7 mouse cellular contexts compared by ENCODE assay signal in genomic region chr7:5080010-5080751, GRCm38 (mm10). TPM values are rescaled to one million over a fixed set of nuclear protein-coding genes. Genes with fewer than 3 reads are reported as not detected.
DNase-seq lines count a peak whose midpoint lies in the region; ATAC-seq lines count a peak whose summit lies in the region.

Epn1 (plus strand) TSS chr7:5080235.

- no peaks in the 10 kb centered on the region for H3K4me1 ChIP-seq in embryonic facial prominence, embryonic 11.5 days (ENCODE audit: control insufficient read depth, insufficient read depth, low read length)
- no peaks in the 10 kb centered on the region for H3K4me1 ChIP-seq in limb, embryonic 11.5 days (ENCODE audit: control insufficient read depth, insufficient read depth, low read length)
- H3K4me1 ChIP-seq in midbrain, embryonic 14.5 days (ENCODE audit: control insufficient read depth, insufficient read depth, low read length), result peaks cover 21% of the 10 kb centered on the region

- peak within 1 kb of the TSS; percentile 96 for H3K9ac ChIP-seq in embryonic facial prominence, embryonic 11.5 days (replicated peaks; ENCODE audit: low read length)
- peak within 1 kb of the TSS; percentile 92 for H3K9ac ChIP-seq in limb, embryonic 11.5 days (ENCODE audit: low read length)
- H3K9ac ChIP-seq in midbrain, embryonic 14.5 days (replicated peaks; ENCODE audit: low read length), result peak within 1 kb of the TSS; percentile 90

- peak within 1 kb of the TSS; percentile 69 for H3K4me2 ChIP-seq in embryonic facial prominence, embryonic 11.5 days (ENCODE audit: low read depth, low read length)
- H3K4me2 ChIP-seq in limb, embryonic 11.5 days (ENCODE audit: low read depth, severe bottlenecking), result peak within 1 kb of the TSS; percentile 37
- peak within 1 kb of the TSS; percentile 86 for H3K4me2 ChIP-seq in midbrain, embryonic 14.5 days (ENCODE audit: low read length)

- peaks cover 4% of the 10 kb centered on the region for H3K36me3 ChIP-seq in embryonic facial prominence, embryonic 11.5 days (replicated peaks; ENCODE audit: control insufficient read depth, insufficient read depth, low read depth, low read length)
- H3K36me3 ChIP-seq in limb, embryonic 11.5 days (ENCODE audit: control insufficient read depth, insufficient read depth, low read length), result peaks cover 19% of the 10 kb centered on the region
- H3K36me3 ChIP-seq in midbrain, embryonic 14.5 days (ENCODE audit: control insufficient read depth, insufficient read depth, low read length), result peaks cover 52% of the 10 kb centered on the region

- ATAC-seq in embryonic facial prominence, embryonic 11.5 days (replicated peaks; ENCODE audit: insufficient number of reproducible peaks, low FRiP score, low TSS enrichment, low read depth), result peak; percentile 96
- peak; percentile 96 for ATAC-seq in limb, embryonic 11.5 days (ENCODE audit: insufficient number of reproducible peaks, low FRiP score, low TSS enrichment, low read depth)
- ATAC-seq in midbrain, embryonic 14.5 days (ENCODE audit: low FRiP score, low TSS enrichment), result peak; percentile 97

- no peaks in the 10 kb centered on the region for H3K9me3 ChIP-seq in embryonic facial prominence, embryonic 11.5 days (replicated peaks; ENCODE audit: control insufficient read depth, low read length)
- H3K9me3 ChIP-seq in limb, embryonic 11.5 days (ENCODE audit: control insufficient read depth, low read length), result no peaks in the 10 kb centered on the region
- H3K9me3 ChIP-seq in midbrain, embryonic 14.5 days (ENCODE audit: control insufficient read depth, low read length), result no peaks in the 10 kb centered on the region

- WGBS in embryonic facial prominence, embryonic 11.5 days, result under 1% methylated on average over 79 of the region's 81 CpGs
- under 1% methylated on average over 63 of the region's 81 CpGs for WGBS in limb, embryonic 11.5 days
- under 1% methylated on average over 81 of the region's 81 CpGs for WGBS in midbrain, embryonic 14.5 days

- H3K27me3 ChIP-seq in embryonic facial prominence, embryonic 11.5 days (ENCODE audit: control insufficient read depth, insufficient read depth, low read length), result no peaks in the 10 kb centered on the region
- no peaks in the 10 kb centered on the region for H3K27me3 ChIP-seq in limb, embryonic 11.5 days (ENCODE audit: control insufficient read depth, insufficient read depth, low read length)
- H3K27me3 ChIP-seq in midbrain, embryonic 14.5 days (ENCODE audit: control insufficient read depth, insufficient read depth, low read length), result no peaks in the 10 kb centered on the region

- peak; percentile 98 for DNase-seq in adrenal gland, postnatal 14 days
- DNase-seq in embryonic facial prominence, embryonic 11.5 days (ENCODE audit: low spot score), result peak; percentile 97
- DNase-seq in heart, adult 11 months, result peak; percentile 99
- peak; percentile 95 for DNase-seq in kidney, adult 18-20 months
- peak; percentile 96 for DNase-seq in limb, embryonic 11.5 days (ENCODE audit: low spot score)
- peak; percentile 99 for DNase-seq in midbrain, embryonic 14.5 days
- peak; percentile 91 to 92 for DNase-seq in spleen, adult 18-20 months

- peak within 1 kb of the TSS; percentile 98 for H3K4me3 ChIP-seq in embryonic facial prominence, embryonic 11.5 days (ENCODE audit: low read depth, low read length)
- peak within 1 kb of the TSS; percentile 96 for H3K4me3 ChIP-seq in limb, embryonic 11.5 days (ENCODE audit: low read depth, low read length)
- H3K4me3 ChIP-seq in midbrain, embryonic 14.5 days (replicated peaks; ENCODE audit: low read depth, low read length), result peak within 1 kb of the TSS; percentile 85

- peak within 1 kb of the TSS; percentile 89 for H3K27ac ChIP-seq in embryonic facial prominence, embryonic 11.5 days (replicated peaks; ENCODE audit: low read depth, low read length)
- H3K27ac ChIP-seq in limb, embryonic 11.5 days (replicated peaks; ENCODE audit: low read depth, low read length), result peak within 1 kb of the TSS; percentile 84
- H3K27ac ChIP-seq in midbrain, embryonic 14.5 days (replicated peaks; ENCODE audit: low read depth, low read length), result peak within 1 kb of the TSS; percentile 89

RNA-seq across cellular contexts. Expression of gene Epn1, which starts in this region (rescaled TPM):
- 145 and 155 TPM in 2 replicates for total RNA-seq in adrenal gland, postnatal 14 days (2021)
- polyA plus RNA-seq in embryonic facial prominence, embryonic 11.5 days (2014; fragmentation: Nextera tagmentation; extraction: Ambion mirVana), result 46.3 and 51.3 TPM in 2 replicates
- polyA plus RNA-seq in limb, embryonic 11.5 days (2014; fragmentation: Nextera tagmentation; extraction: Ambion mirVana), result 60.1 and 62.2 TPM in 2 replicates
- polyA plus RNA-seq in midbrain, embryonic 14.5 days (2014; fragmentation: Nextera tagmentation; extraction: Ambion mirVana), result 104 and 119 TPM in 2 replicates

Comparison
In these comparisons a context has a peak if more than half of its experiments do, and no peak if none do; other contexts are left out.
1. Peak in every context shown above with its lines: DNase-seq, ATAC-seq, H3K4me3 ChIP-seq and H3K27ac ChIP-seq.